Mouse (Mus musculus): ENCODE results near the gene Stk4.

Gene Stk4

DNA sequence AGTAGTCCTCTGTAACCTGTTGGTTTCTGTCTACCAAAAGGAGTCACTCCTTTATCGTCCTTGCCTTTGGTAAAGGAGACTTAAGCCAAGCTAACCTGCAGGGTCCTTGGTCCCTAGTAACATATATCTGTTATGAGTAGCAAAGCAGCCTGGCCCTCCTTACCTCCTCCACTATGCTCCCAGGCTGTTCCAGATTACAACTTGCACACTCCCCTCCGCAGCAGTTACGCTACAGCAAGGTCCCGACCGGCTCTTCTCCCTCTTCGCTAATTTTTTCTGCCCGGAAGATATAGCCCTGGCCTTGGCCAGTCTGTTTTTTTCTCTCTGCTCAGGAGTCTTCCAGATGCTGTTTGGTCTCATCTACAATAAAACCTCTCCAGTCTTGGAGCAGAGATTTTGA is 3.0 kb downstream of the Stk4 start:
- TF ChIP-seq GATA4 (IDR thresholded peaks at IDR 0.05; ENCODE audit: insufficient replicate concordance, low read length): no peak

DNA sequence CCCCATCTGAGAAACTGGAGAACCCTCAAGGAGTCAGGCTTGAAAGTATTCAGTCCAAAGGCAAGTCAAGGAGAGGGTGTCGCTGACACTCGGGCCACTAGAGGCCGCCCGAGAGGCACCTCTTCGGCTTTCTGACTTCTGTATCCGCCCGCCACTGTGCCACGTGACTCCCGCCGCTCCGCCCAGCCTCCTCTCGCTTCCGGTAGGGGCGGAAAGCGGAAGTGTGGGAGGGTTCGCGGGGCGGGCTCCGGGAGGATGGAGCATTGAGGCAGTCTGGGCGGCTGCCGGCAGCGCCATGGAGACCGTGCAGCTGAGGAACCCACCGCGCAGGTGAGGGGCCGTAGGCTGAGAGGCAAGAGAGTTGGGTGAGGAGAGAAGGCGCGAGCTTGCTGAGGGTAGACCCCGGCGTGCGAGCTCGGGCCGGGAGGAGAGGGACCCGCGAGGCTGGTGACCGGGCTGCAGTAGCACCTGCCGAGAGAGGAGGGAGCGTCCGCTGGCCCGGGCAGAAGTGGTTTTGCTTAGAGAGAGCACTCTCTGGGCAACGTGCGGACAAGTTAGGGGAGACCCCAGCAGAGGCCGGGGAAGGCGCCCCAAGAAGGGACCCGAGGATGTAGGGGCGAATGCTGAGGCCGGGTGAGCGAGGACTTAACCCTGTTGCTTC is 3.9 kb downstream of the Stk4 start:
- TF ChIP-seq GATA4 (IDR thresholded peaks at IDR 0.05; ENCODE audit: insufficient replicate concordance, low read length): no peak

DNA sequence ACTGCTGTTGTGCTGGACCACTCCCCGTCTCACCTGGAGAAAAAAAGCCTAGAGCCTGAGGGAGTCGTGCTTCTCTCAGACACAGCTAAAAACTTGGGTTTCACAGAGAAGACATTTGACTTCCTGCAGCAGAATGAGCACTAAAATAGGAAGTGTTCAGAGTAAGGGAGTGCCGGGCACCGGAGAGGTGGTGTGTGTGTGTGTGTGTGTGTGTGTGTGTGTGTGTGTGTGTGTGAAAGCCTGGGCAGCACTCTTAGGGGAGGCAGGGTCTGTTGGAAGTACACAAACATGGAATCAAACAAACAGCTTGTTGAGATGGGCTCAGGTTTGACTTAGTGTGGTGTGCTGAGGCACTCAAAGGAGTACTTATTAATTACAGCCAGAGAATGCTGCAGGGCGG is 5.0 kb downstream of the Stk4 start:
- no peak for TF ChIP-seq GATA4 (IDR thresholded peaks at IDR 0.05; ENCODE audit: insufficient replicate concordance, low read length)

DNA sequence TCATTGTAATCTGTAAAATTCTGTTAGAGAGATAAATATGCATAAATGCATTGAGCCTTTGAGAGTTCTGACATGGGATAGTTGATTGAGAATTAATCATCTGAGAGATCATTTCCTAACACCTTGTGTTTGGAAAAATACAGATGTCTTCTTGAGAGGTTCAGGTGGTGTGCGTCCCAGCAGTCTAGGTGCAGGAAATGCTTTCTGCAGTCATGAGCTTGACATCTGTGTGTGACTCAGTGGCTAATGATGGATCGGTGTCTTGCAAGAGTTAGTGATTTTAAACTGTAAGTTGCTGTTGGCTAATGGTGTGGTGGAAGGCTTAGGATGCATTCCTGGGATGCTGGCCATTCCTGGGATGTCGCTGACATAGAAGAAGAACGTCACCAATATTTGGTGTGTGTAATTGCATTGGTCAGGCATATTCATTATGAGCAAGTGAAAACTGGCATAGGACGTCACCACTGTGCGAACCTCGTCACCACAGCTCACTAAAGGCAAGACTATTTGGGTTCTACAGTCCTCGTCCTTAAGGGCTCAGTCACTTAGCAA is 6.8 kb downstream of the Stk4 start:
- no peak for TF ChIP-seq GATA4 (IDR thresholded peaks at IDR 0.05; ENCODE audit: insufficient replicate concordance, low read length)

DNA sequence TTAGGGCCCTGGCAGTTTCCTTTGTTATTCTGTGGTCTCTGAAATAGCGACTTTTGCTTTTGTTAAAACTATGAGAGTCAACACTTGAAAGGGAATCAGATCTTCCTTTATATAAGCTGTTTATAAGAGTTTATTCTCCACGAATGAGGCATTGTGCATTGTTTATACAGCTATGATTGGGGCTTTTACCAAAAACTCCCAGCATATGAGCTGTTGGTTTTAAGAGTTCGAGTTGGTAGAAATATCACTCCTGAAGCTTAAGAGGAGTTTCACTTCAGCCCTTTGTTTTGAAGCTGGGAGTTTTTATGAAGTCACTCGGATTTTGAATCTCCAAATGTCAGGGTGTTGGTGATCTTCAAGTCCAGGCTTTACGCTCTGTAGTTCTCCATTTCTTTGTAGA is 7.8 kb downstream of the Stk4 start:
- TF ChIP-seq GATA4 (IDR thresholded peaks at IDR 0.05; ENCODE audit: insufficient replicate concordance, low read length): no peak

DNA sequence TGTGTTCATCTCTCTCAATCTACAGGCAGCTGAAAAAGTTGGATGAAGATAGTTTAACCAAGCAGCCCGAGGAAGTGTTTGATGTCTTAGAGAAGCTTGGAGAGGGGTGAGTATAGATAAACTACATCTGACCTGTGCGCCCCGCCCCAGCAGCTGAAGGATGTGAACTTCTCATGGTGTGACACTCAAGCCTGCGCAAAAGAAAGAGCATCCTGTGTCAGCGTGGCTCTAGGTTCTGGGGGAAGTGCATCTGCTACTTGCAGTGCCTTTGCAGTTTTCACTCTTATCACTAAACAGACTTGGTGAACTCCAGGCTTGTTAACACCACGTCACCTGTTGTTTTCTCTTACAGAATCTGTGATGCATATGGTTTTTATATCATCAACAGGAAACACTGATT is 9.4 kb downstream of the Stk4 start:
- TF ChIP-seq GATA4 (IDR thresholded peaks at IDR 0.05; ENCODE audit: insufficient replicate concordance, low read length): no peak

DNA sequence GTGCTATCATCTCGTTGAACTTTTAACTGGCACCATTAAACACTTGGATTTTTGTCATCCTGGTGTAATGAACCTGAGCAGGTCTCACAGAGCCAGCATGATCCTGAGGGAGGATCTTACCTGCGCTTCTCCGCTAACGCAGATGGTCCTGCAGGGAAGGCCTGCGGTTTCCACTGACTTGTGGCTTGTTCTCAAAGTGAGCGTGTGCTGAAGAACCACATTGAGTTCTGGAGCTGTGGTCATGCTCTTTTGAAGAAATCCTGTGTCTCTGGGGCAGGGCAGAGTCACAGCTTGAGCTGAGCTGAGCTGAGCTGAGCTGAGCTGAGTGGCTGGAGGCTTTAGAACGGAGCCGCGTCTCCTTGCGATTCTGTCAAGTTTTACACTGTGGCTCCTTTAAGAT is 11.5 kb downstream of the Stk4 start:
- TF ChIP-seq GATA4 (IDR thresholded peaks at IDR 0.05; ENCODE audit: insufficient replicate concordance, low read length): no peak

DNA sequence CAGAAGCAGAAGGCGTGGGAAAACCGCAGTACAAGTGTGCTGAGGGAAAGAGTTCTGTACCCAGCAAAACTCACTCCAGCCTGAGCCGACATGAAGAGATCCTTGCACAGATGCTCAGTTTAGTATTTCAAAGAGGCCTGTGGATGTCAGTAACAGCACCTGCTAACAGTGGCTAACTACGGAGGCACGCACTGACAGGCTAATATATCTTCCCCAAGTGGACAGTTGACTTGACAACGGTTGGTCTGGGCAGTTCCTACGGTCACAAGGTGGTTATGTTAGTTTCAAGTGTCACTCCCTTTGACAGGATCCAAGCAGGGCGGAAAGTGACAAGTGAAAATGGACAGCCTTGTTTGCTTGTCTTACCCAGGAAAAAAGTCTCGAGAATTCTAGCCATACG is 12.1 kb downstream of the Stk4 start:
- TF ChIP-seq GATA4 (IDR thresholded peaks at IDR 0.05; ENCODE audit: insufficient replicate concordance, low read length): no peak

DNA sequence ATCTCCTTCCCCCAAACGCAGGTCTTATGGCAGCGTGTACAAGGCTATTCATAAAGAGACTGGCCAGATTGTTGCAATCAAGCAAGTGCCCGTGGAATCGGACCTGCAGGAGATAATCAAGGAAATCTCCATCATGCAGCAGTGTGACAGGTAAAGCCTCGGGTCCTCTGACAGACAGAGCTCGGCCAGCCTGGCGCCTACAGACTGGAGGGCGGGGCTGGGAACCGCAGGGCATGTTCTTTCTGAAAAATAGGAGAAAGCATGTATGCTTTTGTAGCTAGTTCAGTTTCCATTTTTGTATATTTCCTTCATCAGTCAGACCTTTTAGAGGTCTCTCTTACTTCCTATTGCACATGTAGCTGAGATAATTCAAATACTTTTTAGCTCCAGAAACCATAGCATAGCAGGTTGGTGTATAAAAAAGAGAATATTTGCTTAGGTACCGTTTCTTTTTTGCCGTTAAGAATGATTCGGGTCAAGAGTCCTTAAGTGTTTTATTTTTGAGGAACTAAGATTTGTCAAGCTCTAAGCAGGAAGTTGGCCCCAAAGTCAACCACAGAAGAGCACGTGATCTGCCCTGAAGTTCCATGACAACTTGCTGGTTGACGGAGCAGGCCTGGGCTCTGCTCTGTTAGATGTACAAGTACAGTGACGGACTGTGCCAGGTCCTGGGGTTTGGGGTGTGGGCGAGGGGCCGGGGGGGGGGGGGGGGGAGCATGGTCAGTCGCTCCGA is 13.7 kb downstream of the Stk4 start:
- TF ChIP-seq GATA4 (IDR thresholded peaks at IDR 0.05; ENCODE audit: insufficient replicate concordance, low read length): no peak

DNA sequence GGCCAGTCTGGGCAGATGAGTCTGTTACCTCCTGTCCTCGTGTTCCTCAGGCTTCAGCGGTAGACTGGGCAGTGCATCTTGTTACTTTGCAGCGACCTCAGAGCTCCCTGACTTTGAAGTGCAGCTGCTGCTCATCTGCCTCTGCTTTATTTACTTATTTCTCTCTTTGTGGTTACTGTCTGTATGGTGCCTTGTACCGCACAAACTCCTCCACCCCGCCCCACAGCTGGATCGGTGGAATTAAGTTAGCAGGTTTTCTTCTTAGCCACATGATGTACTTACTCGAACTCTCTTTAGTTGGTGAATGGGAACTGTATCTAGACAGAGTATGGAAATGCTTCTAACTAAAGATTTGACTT is 14.2 kb downstream of the Stk4 start:
- no peak for TF ChIP-seq GATA4 (IDR thresholded peaks at IDR 0.05; ENCODE audit: insufficient replicate concordance, low read length)

DNA sequence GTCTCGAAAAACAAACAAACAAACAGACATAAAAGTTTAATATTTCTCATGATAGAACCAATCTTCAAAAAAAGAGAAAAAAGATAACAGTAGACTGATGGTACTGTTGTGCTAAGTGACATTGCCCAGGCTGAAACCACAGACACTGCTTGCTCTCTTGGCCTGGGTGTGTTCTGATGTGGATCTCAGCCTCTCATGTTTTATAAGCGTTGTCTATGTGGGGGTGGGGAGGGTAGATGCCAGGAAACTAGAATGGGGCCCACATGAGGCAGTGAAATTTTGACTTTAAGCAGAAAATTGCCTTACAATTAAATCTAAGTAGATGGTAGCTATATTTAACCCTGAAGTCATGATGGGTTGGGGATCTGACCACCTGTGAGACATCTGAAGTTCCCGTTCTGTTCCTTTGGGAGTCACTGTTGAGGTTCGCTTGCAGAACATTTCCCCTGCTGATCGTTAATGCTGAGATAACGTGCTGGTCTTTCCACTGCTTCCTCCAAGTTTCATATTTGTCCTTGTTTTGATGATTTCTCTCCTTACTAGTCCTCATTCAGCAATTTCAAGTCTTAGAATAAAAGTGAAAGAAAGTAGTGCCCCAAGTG is 17.4 kb downstream of the Stk4 start:
- no peak for TF ChIP-seq GATA4 (IDR thresholded peaks at IDR 0.05; ENCODE audit: insufficient replicate concordance, low read length)

DNA sequence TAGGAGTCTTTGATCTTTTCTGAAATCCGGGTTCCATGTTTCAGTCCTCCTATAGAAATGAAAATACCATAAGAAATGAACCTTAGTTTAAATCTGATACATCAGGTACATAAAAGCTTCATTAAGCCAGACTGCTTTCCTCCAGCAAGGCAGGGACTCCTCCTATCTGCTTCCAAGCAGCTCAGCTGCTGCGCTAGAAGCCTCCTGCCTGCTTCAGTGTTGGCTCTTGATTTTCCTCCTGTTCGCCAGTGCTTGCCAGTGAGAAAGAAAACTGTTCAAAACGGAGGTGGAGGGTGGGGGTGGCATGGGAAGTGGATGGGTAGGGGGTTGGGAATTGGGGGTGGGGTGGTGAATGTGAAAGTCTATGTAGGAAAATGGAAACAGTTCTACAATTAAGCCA is 19.4 kb downstream of the Stk4 start:
- no peak for TF ChIP-seq GATA4 (IDR thresholded peaks at IDR 0.05; ENCODE audit: insufficient replicate concordance, low read length)

DNA sequence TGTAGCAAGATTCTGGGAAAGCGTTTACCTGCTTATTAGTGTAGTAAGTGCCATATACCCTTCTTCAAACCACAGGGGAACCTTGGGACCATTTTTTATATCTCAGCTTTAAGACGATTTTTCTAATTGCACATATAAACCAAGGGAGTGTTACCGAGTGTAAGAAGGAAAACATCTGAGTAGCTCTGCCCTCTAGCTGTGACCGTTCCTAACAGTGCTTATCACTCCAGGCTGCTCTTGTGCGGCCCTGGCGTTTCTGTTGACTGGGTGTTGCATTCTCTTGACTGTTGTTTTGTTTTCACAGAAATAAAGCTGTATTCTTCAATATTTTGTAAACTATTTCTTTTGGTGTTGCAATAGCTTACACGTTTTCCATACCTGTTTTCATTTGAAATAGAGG is 24.0 kb downstream of the Stk4 start:
- no peak for TF ChIP-seq GATA4 (IDR thresholded peaks at IDR 0.05; ENCODE audit: insufficient replicate concordance, low read length)

DNA sequence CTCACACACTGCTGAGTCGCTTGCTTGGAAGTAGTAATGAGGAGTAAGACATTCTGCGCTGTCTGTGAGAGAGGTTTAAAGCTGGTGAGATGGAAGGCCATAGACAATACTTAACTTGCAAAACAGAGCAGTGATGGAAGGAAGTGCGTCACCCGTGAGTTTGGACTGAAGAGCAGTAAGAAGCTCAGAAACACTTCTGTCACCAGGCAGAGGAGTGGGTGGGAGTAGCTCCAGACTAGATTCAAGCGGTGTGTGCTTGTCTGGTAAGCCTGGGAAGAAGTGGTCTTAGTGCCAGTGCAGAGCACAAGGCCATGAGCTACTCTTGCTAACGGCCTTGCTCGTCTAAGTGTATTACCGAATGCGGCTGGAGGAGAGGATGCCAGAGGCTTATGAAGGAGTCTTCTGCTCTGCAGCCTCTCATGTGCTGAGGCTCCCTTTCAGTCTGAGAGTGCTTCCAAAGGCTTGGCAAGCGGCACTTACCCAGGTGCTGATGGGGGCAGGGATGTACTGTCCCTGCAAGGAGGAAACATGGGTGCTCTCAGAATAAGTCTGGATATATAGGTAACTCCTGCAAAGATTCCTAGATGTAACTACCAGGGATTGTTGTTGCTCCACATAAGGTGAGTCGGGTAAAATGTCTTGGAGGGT is 28.6 kb downstream of the Stk4 start:
- no peak for TF ChIP-seq GATA4 (IDR thresholded peaks at IDR 0.05; ENCODE audit: insufficient replicate concordance, low read length)

DNA sequence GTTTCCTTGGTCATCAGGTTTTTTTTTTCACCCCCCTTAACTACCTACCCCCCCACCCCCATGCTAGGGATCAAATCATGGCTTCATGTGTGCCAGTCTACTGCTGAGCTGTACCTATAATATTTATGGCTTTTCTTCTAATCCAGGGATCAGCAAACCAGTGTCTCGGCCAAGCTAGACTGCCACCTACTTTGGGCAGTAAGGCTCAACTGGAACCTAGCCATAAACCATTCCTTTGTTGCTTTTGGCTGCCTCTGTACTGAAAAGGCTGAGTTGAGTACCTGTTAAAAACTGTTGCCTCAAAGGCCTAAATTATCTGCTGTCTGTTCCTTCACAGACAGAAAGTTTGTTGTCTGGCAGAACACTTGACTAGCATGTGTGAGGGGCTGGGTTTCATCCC is 31.8 kb downstream of the Stk4 start:
- TF ChIP-seq GATA4 (IDR thresholded peaks at IDR 0.05; ENCODE audit: insufficient replicate concordance, low read length): no peak

DNA sequence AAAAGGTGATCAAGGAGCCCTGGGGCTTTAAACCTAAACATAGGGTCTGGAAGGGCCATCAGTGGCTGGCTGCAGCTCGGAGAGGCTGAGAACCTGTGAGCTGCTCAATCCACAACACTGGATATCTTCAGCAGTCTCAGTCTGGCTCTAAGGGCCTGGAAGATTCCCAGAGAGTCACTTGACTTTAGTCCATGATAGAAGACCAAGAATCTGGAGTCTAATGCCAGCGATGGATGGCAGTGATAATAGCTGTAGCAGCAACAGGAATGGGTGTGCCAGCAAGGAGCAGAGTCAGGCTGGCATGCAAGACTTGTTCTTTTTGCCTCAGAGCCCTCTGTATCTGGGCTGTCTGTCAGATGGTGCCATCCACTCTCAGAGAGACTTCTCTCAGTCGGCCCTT is 32.2 kb downstream of the Stk4 start:
- no peak for TF ChIP-seq GATA4 (IDR thresholded peaks at IDR 0.05; ENCODE audit: insufficient replicate concordance, low read length)
